Comparison of ENCODE assay signal across 31 mouse cellular contexts in genomic region chr3:117021907-117022306, GRCm38 (mm10). TPM values are rescaled to one million over a fixed set of nuclear protein-coding genes. Genes with fewer than 3 reads are reported as not detected.
DNase-seq lines count a peak whose midpoint lies in the region; ATAC-seq and TF ChIP-seq lines count a peak whose summit lies in the region.
"Had no signal": no experiment of that assay in that cellular context is flagged by ENCODE, and none has a peak within 500 bp of the region (broad histone marks: within the 10 kb centered on the region; RNA-seq: fewer than 3 reads in every experiment).

No protein-coding gene starts in this region.

- TF ChIP-seq CTCF in gastrocnemius, adult 2 months (IDR thresholded peaks at IDR 0.05), result no peak
- TF ChIP-seq CTCF in lung, postnatal 0 days (IDR thresholded peaks at IDR 0.05), result no peak
- no peak for TF ChIP-seq CTCF in intestine, postnatal 0 days (IDR thresholded peaks at IDR 0.05; ENCODE audit: low read depth)

- H3K4me1 ChIP-seq in lung, postnatal 0 days (ENCODE audit: insufficient read depth, low read depth, low read length), result no peaks in the 10 kb centered on the region
- peaks cover 21% of the 10 kb centered on the region for H3K4me1 ChIP-seq in brown adipose tissue, adult 24 weeks (ENCODE audit: control insufficient read depth, insufficient read depth, insufficient read length, low read length)
- H3K4me1 ChIP-seq in intestine, postnatal 0 days (replicated peaks; ENCODE audit: control insufficient read depth, insufficient read depth, low read length), result no peaks in the 10 kb centered on the region
- H3K4me1 ChIP-seq: embryonic facial prominence, embryonic 15.5 days; heart, embryonic 10.5 days; hindbrain, embryonic 12.5 days had no signal

- H3K9me3 ChIP-seq in lung, postnatal 0 days (ENCODE audit: low read length), result no peaks in the 10 kb centered on the region
- no peaks in the 10 kb centered on the region for H3K9me3 ChIP-seq in intestine, postnatal 0 days (ENCODE audit: control insufficient read depth)
- H3K9me3 ChIP-seq: embryonic facial prominence, embryonic 15.5 days; forebrain, embryonic 10.5 days; forebrain, embryonic 15.5 days; heart, embryonic 10.5 days; hindbrain, embryonic 12.5 days had no signal

- ATAC-seq in lung, postnatal 0 days, result peak; percentile 40; the same call in 1 of the 2 replicates
- ATAC-seq in intestine, postnatal 0 days, result peak; percentile 90
- ATAC-seq: activated CD4-positive, CD25-positive, alpha-beta regulatory T cell, adult 4 months; forebrain, embryonic 15.5 days; Patski had no signal

- no peak overlapping the region for H3K9ac ChIP-seq in lung, postnatal 0 days (replicated peaks; ENCODE audit: low read depth)
- no peak overlapping the region for H3K9ac ChIP-seq in intestine, postnatal 0 days (ENCODE audit: low read depth, low read length)
- H3K9ac ChIP-seq: embryonic facial prominence, embryonic 15.5 days; forebrain, embryonic 15.5 days; hindbrain, embryonic 12.5 days had no signal

- no peak for DNase-seq in gastrocnemius, adult 2 months
- no peak for DNase-seq in gastrocnemius, adult 8-10 months (ENCODE audit: low spot score in 2 of 2)
- peak; percentile 23 for DNase-seq in lung, postnatal 0 days (ENCODE audit: low spot score)
- no peak for DNase-seq in lung, postnatal 14 days
- DNase-seq in neural tube, embryonic 10.5 days (ENCODE audit: extremely low spot score, low spot score), result no peak
- no peak for DNase-seq in layer of hippocampus, postnatal 36 days
- DNase-seq: adrenal gland, adult 2 months; adrenal gland, postnatal 36 days; cerebellum, adult 18-20 months; cerebellum, adult 9-11 months; cerebellum, postnatal 36 days; embryo, embryonic 11 days; gastrocnemius, postnatal 25 days; heart, postnatal 10 days; heart, postnatal 4 days; kidney, adult 18-20 months had no signal

- H3K4me2 ChIP-seq in lung, postnatal 0 days (replicated peaks; ENCODE audit: low read depth, low read length), result no peak overlapping the region
- no peak overlapping the region for H3K4me2 ChIP-seq in intestine, postnatal 0 days (replicated peaks; ENCODE audit: low read depth)
- H3K4me2 ChIP-seq: embryonic facial prominence, embryonic 15.5 days; forebrain, embryonic 15.5 days; hindbrain, embryonic 12.5 days had no signal

- no peak overlapping the region for H3K4me3 ChIP-seq in gastrocnemius, adult 2 months
- H3K4me3 ChIP-seq in lung, postnatal 0 days (ENCODE audit: low read depth, low read length), result no peak overlapping the region
- no peak overlapping the region for H3K4me3 ChIP-seq in brown adipose tissue, adult 24 weeks (ENCODE audit: insufficient read depth, low read depth, low read length)
- no peak overlapping the region for H3K4me3 ChIP-seq in intestine, postnatal 0 days (ENCODE audit: low read depth, low read length)
- H3K4me3 ChIP-seq: embryonic facial prominence, embryonic 15.5 days; erythroblast, embryonic 14.5 days; forebrain, embryonic 10.5 days; forebrain, embryonic 15.5 days; heart, embryonic 10.5 days; hindbrain, embryonic 12.5 days had no signal

- no peak for TF ChIP-seq EP300 in lung, postnatal 0 days (IDR thresholded peaks at IDR 0.05)

- H3K27ac ChIP-seq in gastrocnemius, adult 2 months, result peak overlapping the region; percentile 82
- no peak overlapping the region for H3K27ac ChIP-seq in lung, postnatal 0 days (ENCODE audit: low read length)
- H3K27ac ChIP-seq in brown adipose tissue, adult 24 weeks (replicated peaks; ENCODE audit: low read depth, low read length), result peak overlapping the region; percentile 74
- no peak overlapping the region for H3K27ac ChIP-seq in intestine, postnatal 0 days (ENCODE audit: low read depth, low read length)
- H3K27ac ChIP-seq: embryonic facial prominence, embryonic 15.5 days; forebrain, embryonic 10.5 days; forebrain, embryonic 15.5 days; heart, embryonic 10.5 days; hindbrain, embryonic 12.5 days had no signal

- intact Hi-C loops in gastrocnemius, adult 2 months (cut with DNase I), result loop anchor here (5.0 kb wide), 2 partner anchors 55 to 100 kb away; partner anchors contain the start of genes 4930455H04Rik and Palmd

- no peaks in the 10 kb centered on the region for H3K27me3 ChIP-seq in lung, postnatal 0 days (replicated peaks; ENCODE audit: insufficient read depth, low read length)
- no peaks in the 10 kb centered on the region for H3K27me3 ChIP-seq in intestine, postnatal 0 days (replicated peaks; ENCODE audit: control insufficient read depth, insufficient read depth, low read length)
- H3K27me3 ChIP-seq: CH12.LX; embryonic facial prominence, embryonic 15.5 days; forebrain, embryonic 15.5 days; hindbrain, embryonic 12.5 days; Patski had no signal

- no peaks in the 10 kb centered on the region for H3K36me3 ChIP-seq in lung, postnatal 0 days (ENCODE audit: insufficient read depth, low read length)
- H3K36me3 ChIP-seq in intestine, postnatal 0 days (ENCODE audit: control insufficient read depth, insufficient read depth), result no peaks in the 10 kb centered on the region
- H3K36me3 ChIP-seq: embryonic facial prominence, embryonic 15.5 days; forebrain, embryonic 10.5 days; forebrain, embryonic 15.5 days; heart, embryonic 10.5 days; hindbrain, embryonic 12.5 days had no signal

- WGBS in lung, postnatal 0 days, result 38% methylated on average over 7 of the region's 7 CpGs
- whole genome bisulfite sequencing in intestine, postnatal 0 days, result 45% methylated on average over 7 of the region's 7 CpGs

RNA-seq across cellular contexts. Expression of gene Palmd, which starts 53.1 kb away (rescaled TPM):
- total RNA-seq in gastrocnemius, adult 2 months (2021), result 10 to 100 TPM; 25.3 to 37.5 TPM
- total RNA-seq in gastrocnemius, adult 8-10 months (2022), result 10 to 100 TPM; 15.3 to 24.1 (median 20.2) TPM
- 16.1 and 23.0 TPM in 2 replicates for polyA plus RNA-seq in lung, postnatal 0 days (2015; fragmentation: Nextera tagmentation; extraction: Ambion mirVana)
- polyA plus RNA-seq in brown adipose tissue, adult 24 weeks (2012; ENCODE audit: insufficient read depth, insufficient read length, missing spikeins), result 132 and 150 TPM in 2 replicates
- 2.1 and 2.5 TPM in 2 replicates for polyA plus RNA-seq in intestine, postnatal 0 days (2015; fragmentation: Nextera tagmentation; extraction: Ambion mirVana)
- total RNA-seq in layer of hippocampus, postnatal 36 days (2021), result 10 to 100 TPM; 29.1 to 31.8 TPM
- total RNA-seq: CH12.LX; granulocyte monocyte progenitor cell, adult 5-6 weeks had no signal
- polyA plus RNA-seq: activated CD4-positive, CD25-positive, alpha-beta regulatory T cell, adult 4 months; erythroblast, embryonic 14.5 days had no signal

RNA-seq across cellular contexts. Expression of gene 4930455H04Rik, which starts 53.8 kb away (rescaled TPM):
- total RNA-seq in gastrocnemius, adult 2 months (2021), result under 1 TPM in 1 of 2 experiments, not detected in 1; 0.18 TPM
- under 1 TPM in 1 of 4 experiments, not detected in 3; 0.31 TPM for total RNA-seq in gastrocnemius, adult 8-10 months (2022)
- polyA plus RNA-seq in lung, postnatal 0 days (2015; fragmentation: Nextera tagmentation; extraction: Ambion mirVana), result not detected in 2 replicates
- not detected in 2 replicates for polyA plus RNA-seq in brown adipose tissue, adult 24 weeks (2012; ENCODE audit: insufficient read depth, insufficient read length, missing spikeins)
- polyA plus RNA-seq in intestine, postnatal 0 days (2015; fragmentation: Nextera tagmentation; extraction: Ambion mirVana), result not detected in 2 replicates
- total RNA-seq in layer of hippocampus, postnatal 36 days (2021), result not detected
- total RNA-seq: adrenal gland, adult 2 months; CH12.LX; gastrocnemius, postnatal 25 days; granulocyte monocyte progenitor cell, adult 5-6 weeks had no signal
- polyA plus RNA-seq: activated CD4-positive, CD25-positive, alpha-beta regulatory T cell, adult 4 months; adrenal gland, adult 2 months; embryonic facial prominence, embryonic 11.5 days; embryonic facial prominence, embryonic 15.5 days; erythroblast, embryonic 14.5 days; forebrain, embryonic 10.5 days; forebrain, embryonic 15.5 days; frontal cortex, adult 2 months; heart, embryonic 10.5 days; heart, embryonic 14.5 days; hindbrain, embryonic 12.5 days; Patski had no signal

Comparison
In these comparisons a context has a peak if more than half of its experiments do, and no peak if none do; other contexts are left out.
1. H3K27ac ChIP-seq: peak in gastrocnemius, adult 2 months (single experiment) and brown adipose tissue, adult 24 weeks (single experiment); none in lung, postnatal 0 days (single experiment) and intestine, postnatal 0 days (single experiment).